Mouse (Mus musculus) myocyte (in vitro differentiated cells): ENCODE measurements around the gene Rpl26.

ENCODE experiments used
- CEBPB ChIP-seq: IDR thresholded peaks from 2 replicates; pipeline ENCODE4 v1.6.1; 2011; ENCODE audit warnings: mild to moderate bottlenecking, moderate library complexity; ENCODE audit not compliant: poor library complexity, insufficient read depth, severe bottlenecking
- E2F4 ChIP-seq: IDR thresholded peaks from one replicate; pipeline ENCODE4 v1.6.1; 2011; ENCODE audit warnings: mild to moderate bottlenecking, control low read depth, moderate library complexity; ENCODE audit not compliant: insufficient read depth
- MAX ChIP-seq: IDR thresholded peaks from one replicate; pipeline ENCODE4 v1.6.1; 2011; ENCODE audit warnings: low read depth, mild to moderate bottlenecking, control low read depth
- MYOD1 ChIP-seq, 3 experiments: IDR thresholded peaks; one replicate each; pipeline ENCODE4 v1.6.1; 2011; ENCODE audit warnings: control low read depth in 2 of 3, low read depth in 2 of 3, mild to moderate bottlenecking in 2 of 3, moderate library complexity in 1 of 3; ENCODE audit not compliant: insufficient read length in 2 of 3, control insufficient read depth in 1 of 3
- MYOG ChIP-seq, 3 experiments: IDR thresholded peaks; one replicate each; pipeline ENCODE4 v1.6.1; 2011; ENCODE audit warnings: control low read depth in 2 of 3, low read depth in 2 of 3, mild to moderate bottlenecking in 2 of 3; ENCODE audit not compliant: insufficient read length in 2 of 3, control insufficient read depth in 1 of 3, insufficient read depth in 1 of 3
- POLR2A ChIP-seq: IDR thresholded peaks from one replicate; pipeline ENCODE4 v1.6.1; 2011; ENCODE audit warnings: low read depth, mild to moderate bottlenecking, control low read depth, moderate library complexity; ENCODE audit not compliant: insufficient read length
- POLR2AphosphoS2 ChIP-seq: IDR thresholded peaks from one replicate; pipeline ENCODE4 v1.6.1; 2011; ENCODE audit warnings: low read depth, control low read depth; ENCODE audit not compliant: insufficient read length
- REST ChIP-seq: IDR thresholded peaks from one replicate; pipeline ENCODE4 v1.6.1; 2011; ENCODE audit warnings: mild to moderate bottlenecking, control low read depth, moderate library complexity; ENCODE audit not compliant: insufficient read depth, insufficient read length
- SRF ChIP-seq: IDR thresholded peaks from one replicate; pipeline ENCODE4 v1.6.1; 2011; ENCODE audit warnings: low read depth; ENCODE audit not compliant: control insufficient read depth, insufficient read length
- TCF12 ChIP-seq: IDR thresholded peaks from one replicate; pipeline ENCODE4 v1.6.1; 2011; ENCODE audit warnings: mild to moderate bottlenecking, control low read depth; ENCODE audit not compliant: poor library complexity, insufficient read depth, severe bottlenecking
- TCF3 ChIP-seq: IDR thresholded peaks from one replicate; pipeline ENCODE4 v1.6.1; 2011; ENCODE audit warnings: low read depth, control low read depth; ENCODE audit not compliant: insufficient read length
- USF1 ChIP-seq: IDR thresholded peaks from one replicate; pipeline ENCODE4 v1.6.1; 2011; ENCODE audit warnings: low read depth, mild to moderate bottlenecking, control low read depth, moderate library complexity

DNA sequence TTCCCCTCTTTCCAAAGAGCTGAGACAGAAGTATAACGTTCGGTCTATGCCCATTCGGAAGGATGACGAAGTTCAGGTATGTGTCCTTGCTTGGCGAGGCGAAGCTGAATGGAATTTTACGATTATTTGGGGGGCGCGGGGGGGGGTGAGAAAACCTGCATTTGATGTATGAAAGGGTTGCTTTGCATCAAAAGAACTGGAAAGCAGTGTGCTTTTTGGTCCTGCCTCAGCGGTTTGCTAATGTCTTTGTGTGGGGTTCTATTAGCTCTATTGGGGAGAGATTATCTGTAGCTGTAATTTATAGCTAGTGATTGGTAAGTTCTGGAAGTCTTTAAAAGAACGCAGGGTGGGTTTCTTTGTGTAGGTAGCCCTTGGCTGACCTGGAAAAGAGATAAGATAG, 984 bp downstream of the Rpl26 start:
- TF ChIP-seq POLR2A (no peak), CEBPB (no peak), TCF3 (no peak), MAX (no peak), REST (no peak), POLR2AphosphoS2 (no peak), SRF (no peak), TCF12 (no peak), E2F4 (no peak), MYOD1 (IDR thresholded peaks at IDR 0.05; ENCODE audit: control insufficient read depth in 1 of 3, insufficient read length in 2 of 3, low read depth in 2 of 3) (no peak), USF1 (no peak), MYOG (IDR thresholded peaks at IDR 0.05; ENCODE audit: control insufficient read depth in 1 of 3, insufficient read depth in 1 of 3, insufficient read length in 2 of 3, low read depth in 2 of 3) (no peak)
